Mouse (Mus musculus) adrenal gland, postnatal 14 days (tissue): ENCODE measurements around the gene Cd247. TPM values are rescaled to one million over a fixed set of nuclear protein-coding genes. Genes with fewer than 3 reads are reported as not detected.
"Not testable (repeated sequence)": the region's sequence is repeated elsewhere in the genome, so short reads cannot be mapped to it uniquely, and the experiment has no call there.

Experiments
- DNase-seq: peaks from one replicate; pipeline ENCODE4 v3.0.0; 2021; ENCODE audit warnings: mixed read lengths
- long read RNA-seq, 2 experiments: library from polyadenylated mRNA; stranded (forward); transcript quantifications; one replicate each; pipeline ENCODE4 v2.0.0; 2021
- total RNA-seq: library from RNA; stranded (reverse); gene quantifications from 2 replicates; pipeline ENCODE4 v1.2.3, GENCODE M21; 2021

Gene Cd247
- 1.3 and 9.1 TPM in 2 replicates for total RNA-seq
- long read RNA-seq, experiment 1, transcript Cd247-201 (8 exons, 1,632 nt): major isoform, 7 of 11 reads
- long read RNA-seq, experiment 1, partial matches to known transcripts: 0 of 11 reads
- long read RNA-seq, experiment 1, other reads (novel, unspliced or antisense): 4 of 11 reads
- long read RNA-seq, experiment 2, partial matches to known transcripts: 1 of 5 reads
- long read RNA-seq, experiment 2, other reads (novel, unspliced or antisense): 4 of 5 reads

GRCm38 (mm10) chr1:165788511-165788910 lies at the start of gene Cd247:
Gene Cd247, plus strand, starts transcription at chr1:165788681.
- no peak for DNase-seq

GRCm38 (mm10) chr1:165738985-165739384 lies 49.5 kb upstream of the Cd247 start:
- no peak for DNase-seq

DNA sequence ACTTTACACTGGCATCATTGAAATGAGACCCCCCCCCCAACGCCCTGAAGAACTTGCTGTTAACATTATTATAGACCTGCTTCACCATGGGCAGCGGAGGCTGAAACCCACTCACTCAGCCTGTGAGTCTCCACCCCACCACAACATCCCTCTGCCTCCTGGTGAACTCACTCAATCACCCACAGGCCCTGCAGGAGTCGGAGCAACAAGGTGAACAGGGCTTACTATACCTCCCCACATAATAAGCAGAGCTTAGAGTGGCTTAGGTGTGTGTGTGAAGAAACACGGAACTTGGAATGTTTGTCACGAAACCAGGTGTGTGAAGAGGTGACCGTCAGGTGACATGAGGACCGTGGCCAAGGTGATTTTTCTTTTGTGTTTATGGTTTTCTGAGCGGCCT lies 46.5 kb upstream of the Cd247 start:
- no peak for DNase-seq

DNA sequence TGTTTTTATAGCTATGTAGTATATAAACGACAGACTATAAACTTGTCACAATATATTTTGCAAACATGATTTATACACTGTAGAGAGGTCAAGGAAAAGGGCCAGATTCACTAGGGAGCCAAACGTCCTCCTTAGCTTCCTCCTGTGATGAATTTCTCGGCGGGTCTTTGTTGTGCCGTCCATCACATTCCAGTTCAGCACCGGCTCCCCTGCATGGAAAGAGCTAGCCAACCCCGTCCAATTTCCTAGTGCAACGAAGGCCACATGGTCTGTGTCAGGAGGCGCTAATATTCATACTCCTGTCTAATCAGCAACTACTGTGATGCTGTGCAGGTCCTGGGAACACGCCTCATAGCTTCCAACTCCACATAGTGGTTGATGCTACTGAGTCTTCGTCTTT lies 40.4 kb upstream of the Cd247 start:
- no peak for DNase-seq

- no peak for DNase-seq
Observed at GRCm38 (mm10) chr1:165751142-165751541, 37.3 kb upstream of the Cd247 start.

- no peak for DNase-seq
Observed at GRCm38 (mm10) chr1:165751838-165752237, 36.6 kb upstream of the Cd247 start.

DNA sequence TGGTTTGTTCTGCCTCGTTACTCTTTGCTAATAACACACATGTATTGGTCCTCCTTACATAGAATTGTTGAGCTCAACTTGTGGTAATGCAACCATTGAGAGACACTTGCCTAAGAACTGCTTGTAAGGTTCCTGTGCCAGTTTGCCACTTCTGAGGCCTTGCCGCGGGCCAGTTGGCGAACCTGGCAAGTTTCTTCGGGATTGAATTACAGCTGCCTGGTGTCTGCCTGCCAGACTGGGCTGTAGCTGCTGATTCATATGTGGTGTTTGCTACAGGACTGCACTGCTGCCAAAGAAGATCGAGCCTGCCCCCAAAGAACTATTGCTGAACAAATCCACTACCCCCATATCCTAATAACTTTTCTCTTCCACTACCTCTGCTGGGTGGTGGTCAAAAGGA lies 34.3 kb upstream of the Cd247 start:
- no peak for DNase-seq

GRCm38 (mm10) chr1:165755194-165755593 lies 33.3 kb upstream of the Cd247 start:
- no peak for DNase-seq

DNA sequence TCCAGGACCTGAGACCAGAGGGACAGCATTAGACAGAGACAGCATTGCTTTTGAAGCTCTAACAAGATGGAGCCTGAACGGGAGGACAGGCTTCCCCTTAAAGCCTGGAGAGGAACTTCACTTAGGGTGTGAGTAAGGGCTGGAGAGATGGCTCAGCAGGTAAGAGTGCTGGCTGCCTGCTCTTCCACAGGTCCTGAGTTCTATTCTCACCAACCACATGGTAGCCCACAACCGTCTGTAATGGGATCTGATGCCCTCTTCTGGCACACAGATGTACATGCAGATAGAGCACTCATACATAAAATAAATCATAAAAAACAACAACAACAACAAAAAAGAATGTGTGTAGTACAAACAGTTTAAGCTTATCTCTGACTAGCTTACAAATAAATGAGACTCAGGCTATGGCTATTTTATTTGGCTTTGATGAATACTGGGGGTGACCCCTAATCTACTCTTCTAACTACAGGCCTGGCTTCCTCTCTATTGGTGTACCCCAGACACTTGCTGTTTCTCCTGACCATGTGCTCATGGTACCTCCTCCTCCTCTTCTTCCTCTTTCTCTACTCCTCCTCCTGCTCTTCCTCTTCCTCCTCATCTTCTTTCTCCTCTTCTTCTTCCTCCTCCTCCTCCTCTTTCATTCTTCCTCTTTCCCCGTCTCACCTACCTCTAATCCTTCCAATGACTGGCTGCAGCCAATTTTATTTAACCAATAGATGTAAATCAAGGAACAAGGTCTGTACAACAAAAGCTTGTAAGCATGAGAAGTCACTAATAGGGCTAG lies 26.8 kb upstream of the Cd247 start:
- no peak for DNase-seq

GRCm38 (mm10) chr1:165762498-165762897 lies 26.0 kb upstream of the Cd247 start:
- DNase-seq: not testable (repeated sequence)

GRCm38 (mm10) chr1:165762914-165763634 lies 25.4 kb upstream of the Cd247 start:
- DNase-seq: no peak

GRCm38 (mm10) chr1:165763635-165764372 lies 24.7 kb upstream of the Cd247 start, which contains the start of gene Creg1:
Gene Creg1, plus strand, starts transcription at chr1:165763746.
- DNase-seq: peak; percentile 97

GRCm38 (mm10) chr1:165764571-165764970 lies 23.9 kb upstream of the Cd247 start:
- no peak for DNase-seq

DNA sequence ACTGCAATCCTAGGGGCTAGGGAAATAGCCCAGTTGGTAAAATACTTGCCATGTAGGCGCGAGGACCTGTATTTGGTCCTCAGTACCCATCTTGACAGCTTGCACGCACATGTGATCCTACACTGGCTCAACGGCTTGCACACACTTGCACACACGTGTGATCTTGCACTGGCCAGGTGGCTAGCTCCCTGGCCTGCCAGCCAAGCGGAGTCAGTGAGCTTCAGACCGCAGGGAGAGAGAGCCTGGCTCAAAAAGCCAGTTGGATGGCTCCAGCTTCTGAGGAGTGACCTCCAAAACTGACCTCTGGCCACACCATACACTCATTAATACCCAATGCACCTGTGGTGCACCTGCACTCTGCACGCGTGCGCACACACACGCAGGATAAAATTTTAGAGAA lies 23.4 kb upstream of the Cd247 start:
- DNase-seq: no peak

GRCm38 (mm10) chr1:165765651-165766294 lies 22.7 kb upstream of the Cd247 start:
- no peak for DNase-seq

GRCm38 (mm10) chr1:165766295-165766890 lies 22.1 kb upstream of the Cd247 start:
- DNase-seq: no peak

GRCm38 (mm10) chr1:165768894-165769512 lies 19.5 kb upstream of the Cd247 start:
- no peak for DNase-seq

DNA sequence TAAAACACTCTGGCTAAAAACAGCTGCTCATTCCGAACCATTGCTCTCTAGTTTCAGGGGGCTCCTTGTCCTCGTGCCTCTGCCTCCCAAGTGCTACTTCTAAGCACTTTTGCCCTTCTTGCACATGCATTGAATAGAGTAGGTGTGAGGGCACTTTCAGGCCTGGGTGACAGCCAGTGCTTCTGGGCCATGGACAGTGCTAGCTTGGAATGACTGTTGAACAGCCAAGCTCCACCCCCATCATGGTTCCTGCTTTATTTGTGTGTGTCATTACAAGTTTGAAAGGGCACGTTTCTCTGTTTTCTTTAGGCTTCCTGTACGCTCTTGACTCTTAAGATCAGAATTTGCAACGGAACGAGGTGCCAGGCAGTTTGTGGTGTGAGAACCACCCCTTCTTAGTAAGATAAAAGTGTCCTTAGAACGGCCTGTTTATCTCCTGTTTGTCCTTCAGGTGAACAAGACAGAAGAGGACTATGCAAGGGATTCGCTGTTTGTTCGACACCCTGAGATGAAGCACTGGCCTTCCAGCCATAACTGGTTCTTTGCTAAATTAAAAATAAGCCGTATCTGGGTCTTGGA lies 18.2 kb upstream of the Cd247 start:
- DNase-seq: no peak

DNA sequence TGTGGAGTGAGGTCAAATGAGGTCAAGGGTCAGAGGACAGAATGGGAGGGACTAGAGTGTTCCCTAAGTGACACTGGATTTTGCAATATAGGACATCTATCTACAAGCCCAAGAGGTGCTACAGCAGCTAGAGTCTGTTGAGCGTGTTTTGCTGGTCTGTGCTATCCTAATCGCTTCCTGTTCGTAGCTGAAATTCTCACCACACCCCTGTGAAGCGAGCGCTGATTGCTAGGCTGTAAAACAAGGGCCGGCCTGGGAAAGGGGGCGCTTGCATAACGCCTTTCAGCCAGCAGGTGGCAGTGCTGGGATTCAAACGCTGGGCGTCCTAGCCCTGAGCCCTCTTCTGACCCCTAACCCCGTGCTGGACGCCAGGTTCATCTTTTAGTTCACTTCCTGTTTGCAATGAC lies 17.0 kb upstream of the Cd247 start:
- peak; percentile 84 for DNase-seq

- DNase-seq: no peak
Observed at GRCm38 (mm10) chr1:165771998-165772397, 16.5 kb upstream of the Cd247 start.
